Mouse (Mus musculus) forebrain, embryonic 15.5 days (tissue): Measurements from ENCODE around the gene Gm5089. TPM values are rescaled to one million over a fixed set of nuclear protein-coding genes. Genes with fewer than 3 reads are reported as not detected.
A peak's percentile ranks its signal among the peaks of the same experiment; 100 is the strongest.
"Not testable (repeated sequence)": the region's sequence is repeated elsewhere in the genome, so short reads cannot be mapped to it uniquely, and the experiment has no call there.

ENCODE experiments used
- ATAC-seq: fragments of 200-750 bp; cut with Nextera tagmentation; replicated peaks from 2 replicates; pipeline ENCODE4 v1.8.0; 2017; ENCODE audit warnings: mild to moderate bottlenecking, moderate TSS enrichment, moderate library complexity
- H3K27ac ChIP-seq: fragments of 300-500 bp; sonication (generic); replicated peaks from 2 replicates; pipeline ENCODE4 v1.5.1; 2015; ENCODE audit warnings: mild to moderate bottlenecking, inconsistent platforms
- H3K27me3 ChIP-seq: fragments of 300-500 bp; sonication (generic); 2 replicates; pipeline ENCODE4 v1.6.1; 2015; ENCODE audit warnings: inconsistent platforms
- H3K36me3 ChIP-seq: fragments of 300-500 bp; sonication (generic); 2 replicates; pipeline ENCODE4 v1.6.1; 2015; ENCODE audit warnings: mild to moderate bottlenecking, inconsistent platforms
- H3K4me1 ChIP-seq: fragments of 300-500 bp; sonication (generic); 2 replicates; pipeline ENCODE4 v1.6.1; 2015; ENCODE audit warnings: inconsistent platforms
- H3K4me2 ChIP-seq: fragments of 300-500 bp; sonication (generic); replicated peaks from 2 replicates; pipeline ENCODE4 v1.6.1; 2015; ENCODE audit warnings: mild to moderate bottlenecking, inconsistent platforms
- H3K4me3 ChIP-seq: fragments of 300-500 bp; sonication (generic); 2 replicates; pipeline ENCODE4 v1.5.1; 2015; ENCODE audit warnings: mild to moderate bottlenecking, inconsistent platforms
- H3K9ac ChIP-seq: fragments of 300-500 bp; sonication (generic); replicated peaks from 2 replicates; pipeline ENCODE4 v1.6.1; 2015; ENCODE audit warnings: mild to moderate bottlenecking, inconsistent platforms
- H3K9me3 ChIP-seq: fragments of 300-500 bp; sonication (generic); 2 replicates; pipeline ENCODE4 v1.6.1; 2016; ENCODE audit warnings: inconsistent platforms
- WGBS: fragments of 180-500 bp; shearing (Covaris S2); methylation state at CpG from one replicate; pipeline ENCODE4 v1.1.7; 2015; ENCODE audit warnings: mixed read lengths; 5-methylcytosine and 5-hydroxymethylcytosine counted together
- polyA plus RNA-seq: library from polyadenylated mRNA; unstranded; fragments of >200 nt; fragmentation: Nextera tagmentation; extraction: Ambion mirVana; gene quantifications from 2 replicates; pipeline ENCODE4 v1.2.1, GENCODE M21; 2015

Gm5089 gene
- polyA plus RNA-seq, 1 experiment from 2014 or later: 0.75 TPM

- H3K36me3 ChIP-seq: no peaks in the 10 kb centered on the region
- H3K9ac ChIP-seq: no peak overlapping the region
- WGBS: 17% methylated on average over 23 of the region's 23 CpGs
- peak overlapping the region; percentile 26 for H3K4me2 ChIP-seq
- H3K4me3 ChIP-seq: no peak overlapping the region
- H3K27ac ChIP-seq: peak overlapping the region; percentile 70
- no peak for ATAC-seq
- H3K4me1 ChIP-seq: peaks cover 30% of the 10 kb centered on the region
- peaks cover 51% of the 10 kb centered on the region for H3K27me3 ChIP-seq
- no peaks in the 10 kb centered on the region for H3K9me3 ChIP-seq
Observed at GRCm38 (mm10) chr14:122467926-122468841, 17.3 kb upstream of the Gm5089 start.

GRCm38 (mm10) chr14:122466756-122467362, 15.9 kb upstream of the Gm5089 start:
- Histone ChIP-seq H3K4me3 (no peak overlapping the region), H3K27ac (0 out of 2 replicates have a peak overlapping the region, but pooled peaks have one; percentile 9), H3K9me3 (no peaks in the 10 kb centered on the region), H3K4me2 (no peak overlapping the region), H3K4me1 (peaks cover 32% of the 10 kb centered on the region), H3K27me3 (peaks cover 58% of the 10 kb centered on the region), H3K9ac (no peak overlapping the region), H3K36me3 (no peaks in the 10 kb centered on the region)
- WGBS: 57% methylated on average over 7 of the region's 7 CpGs
- no peak for ATAC-seq

- H3K9ac ChIP-seq: no peak overlapping the region
- 27% methylated on average over 13 of the region's 13 CpGs for WGBS
- no peak for ATAC-seq
- peaks cover 28% of the 10 kb centered on the region for H3K4me1 ChIP-seq
- H3K4me2 ChIP-seq: peak overlapping the region; percentile 85
- H3K4me3 ChIP-seq: peak overlapping the region; percentile 51
- H3K36me3 ChIP-seq: no peaks in the 10 kb centered on the region
- no peaks in the 10 kb centered on the region for H3K9me3 ChIP-seq
- peaks cover 54% of the 10 kb centered on the region for H3K27me3 ChIP-seq
- H3K27ac ChIP-seq: peak overlapping the region; percentile 91; the same call in 1 of the 2 replicates
Observed at GRCm38 (mm10) chr14:122465931-122466490, 15.1 kb upstream of the Gm5089 start.

- Histone ChIP-seq H3K9ac (peak within 1 kb of the TSS; percentile 58), H3K27me3 (peaks cover 48% of the 10 kb centered on the region), H3K9me3 (no peaks in the 10 kb centered on the region), H3K4me1 (peaks cover 28% of the 10 kb centered on the region), H3K27ac (peak within 1 kb of the TSS; percentile 91), H3K4me3 (peak within 1 kb of the TSS; percentile 51), H3K36me3 (no peaks in the 10 kb centered on the region), H3K4me2 (peak within 1 kb of the TSS; percentile 85)
- peak; percentile 85 for ATAC-seq
- 1% methylated on average over 52 of the region's 62 CpGs for WGBS
Observed at GRCm38 (mm10) chr14:122464763-122465741, 14.1 kb upstream of the Gm5089 start, which contains the start of gene Zic5. TSS of gene Zic5 (minus strand) at chr14:122465677.

GRCm38 (mm10) chr14:122464351-122464762, 13.4 kb upstream of the Gm5089 start:
- Histone ChIP-seq H3K27ac (peak overlapping the region; percentile 91), H3K27me3 (peaks cover 49% of the 10 kb centered on the region), H3K36me3 (no peaks in the 10 kb centered on the region), H3K4me3 (peak overlapping the region; percentile 51), H3K9me3 (no peaks in the 10 kb centered on the region), H3K9ac (peak overlapping the region; percentile 58), H3K4me1 (peaks cover 30% of the 10 kb centered on the region), H3K4me2 (peak overlapping the region; percentile 85)
- ATAC-seq: no peak; the same call in 1 of the 2 replicates
- 0% methylated on average over 62 of the region's 62 CpGs for WGBS

GRCm38 (mm10) chr14:122463734-122464341, 12.9 kb upstream of the Gm5089 start:
- peak overlapping the region; percentile 58 for H3K9ac ChIP-seq

GRCm38 (mm10) chr14:122463080-122463691, 12.3 kb upstream of the Gm5089 start:
- Histone ChIP-seq H3K9ac (peak overlapping the region; percentile 58), H3K9me3 (no peaks in the 10 kb centered on the region), H3K27ac (peak overlapping the region; percentile 91), H3K4me2 (peak overlapping the region; percentile 85), H3K4me3 (peak overlapping the region; percentile 51), H3K4me1 (peaks cover 30% of the 10 kb centered on the region), H3K36me3 (no peaks in the 10 kb centered on the region), H3K27me3 (peaks cover 45% of the 10 kb centered on the region)
- 1% methylated on average over 40 of the region's 40 CpGs for WGBS
- ATAC-seq: no peak

More at GRCm38 (mm10) chr14:122463734-122464341, 12.9 kb upstream of the Gm5089 start:
- H3K27ac ChIP-seq: peak overlapping the region; percentile 91
- not testable (repeated sequence) for ATAC-seq, H3K9me3 ChIP-seq, H3K36me3 ChIP-seq
- H3K4me3 ChIP-seq: peak overlapping the region; percentile 51
- H3K4me1 ChIP-seq: peaks cover 30% of the 10 kb centered on the region
- WGBS: 0% methylated on average over 44 of the region's 58 CpGs
- peak overlapping the region; percentile 85 for H3K4me2 ChIP-seq
- peaks cover 46% of the 10 kb centered on the region for H3K27me3 ChIP-seq

- Histone ChIP-seq H3K4me3 (peak overlapping the region; percentile 51), H3K27ac (peak overlapping the region; percentile 91), H3K36me3 (no peaks in the 10 kb centered on the region), H3K4me1 (peaks cover 30% of the 10 kb centered on the region), H3K27me3 (peaks cover 45% of the 10 kb centered on the region), H3K9ac (peak overlapping the region; percentile 58), H3K9me3 (no peaks in the 10 kb centered on the region), H3K4me2 (peak overlapping the region; percentile 85)
- WGBS: 6% methylated on average over 17 of the region's 17 CpGs
- no peak for ATAC-seq
Observed at GRCm38 (mm10) chr14:122462689-122463079, 11.8 kb upstream of the Gm5089 start.

GRCm38 (mm10) chr14:122461966-122462365, 11.1 kb upstream of the Gm5089 start:
- Histone ChIP-seq H3K4me2 (peak overlapping the region; percentile 85), H3K9ac (peak overlapping the region; percentile 58), H3K4me1 (peaks cover 30% of the 10 kb centered on the region), H3K36me3 (no peaks in the 10 kb centered on the region), H3K4me3 (peak overlapping the region; percentile 51), H3K27ac (peak overlapping the region; percentile 91), H3K27me3 (peaks cover 39% of the 10 kb centered on the region), H3K9me3 (no peaks in the 10 kb centered on the region)
- ATAC-seq: no peak
- WGBS: 11% methylated on average over 9 of the region's 9 CpGs

GRCm38 (mm10) chr14:122461500-122461899, 10.6 kb upstream of the Gm5089 start:
- Histone ChIP-seq H3K4me3 (peak overlapping the region; percentile 51), H3K27me3 (peaks cover 34% of the 10 kb centered on the region), H3K27ac (peak overlapping the region; percentile 91), H3K9ac (peak overlapping the region; percentile 58), H3K4me1 (peaks cover 30% of the 10 kb centered on the region), H3K9me3 (no peaks in the 10 kb centered on the region), H3K36me3 (no peaks in the 10 kb centered on the region), H3K4me2 (peak overlapping the region; percentile 85)
- whole genome bisulfite sequencing: 20% methylated on average over 3 of the region's 3 CpGs
- no peak for ATAC-seq
